Mouse (Mus musculus) neural tube, embryonic 14.5 days (tissue): ENCODE measurements around the gene Suclg2. TPM values are rescaled to one million over a fixed set of nuclear protein-coding genes. Genes with fewer than 3 reads are reported as not detected.

Experiments used
- ATAC-seq: fragments of 200-750 bp; cut with Nextera tagmentation; 2 replicates; pipeline ENCODE4 v1.8.0; 2017; ENCODE audit warnings: low read depth, mild to moderate bottlenecking, moderate TSS enrichment, moderate library complexity
- H3K27ac ChIP-seq: fragments of 300-500 bp; sonication (generic); 2 replicates; pipeline ENCODE4 v1.5.1; 2014; ENCODE audit warnings: low read depth, mild to moderate bottlenecking, control low read depth, low read length, moderate library complexity, mixed read lengths
- H3K27me3 ChIP-seq: fragments of 300-500 bp; sonication (generic); 2 replicates; pipeline ENCODE4 v1.6.1; 2014; ENCODE audit warnings: low read length; ENCODE audit not compliant: control insufficient read depth, insufficient read depth
- H3K36me3 ChIP-seq: fragments of 300-500 bp; sonication (generic); 2 replicates; pipeline ENCODE4 v1.6.1; 2014; ENCODE audit warnings: low read length, mixed read lengths; ENCODE audit not compliant: control insufficient read depth, insufficient read depth
- H3K4me1 ChIP-seq: fragments of 300-500 bp; sonication (generic); 2 replicates; pipeline ENCODE4 v1.6.1; 2014; ENCODE audit warnings: low read length; ENCODE audit not compliant: control insufficient read depth, insufficient read depth
- H3K4me2 ChIP-seq: fragments of 300-500 bp; sonication (generic); 2 replicates; pipeline ENCODE4 v1.6.1; 2014; ENCODE audit warnings: mild to moderate bottlenecking, low read depth, low read length, control low read depth
- H3K4me3 ChIP-seq: fragments of 300-500 bp; sonication (generic); 2 replicates; pipeline ENCODE4 v1.5.1; 2014; ENCODE audit warnings: low read depth, low read length, control low read depth, mixed read lengths
- H3K9ac ChIP-seq: fragments of 300-500 bp; sonication (generic); replicated peaks from 2 replicates; pipeline ENCODE4 v1.6.1; 2014; ENCODE audit warnings: low read depth, mild to moderate bottlenecking, control low read depth, low read length, mixed read lengths
- H3K9me3 ChIP-seq: fragments of 300-500 bp; sonication (generic); 2 replicates; pipeline ENCODE4 v1.6.1; 2016; ENCODE audit warnings: low read length; ENCODE audit not compliant: control insufficient read depth
- WGBS: fragments of 180-500 bp; shearing (Covaris S2); extraction: QIAGEN DNeasy Blood & Tissue Kit; methylation state at CpG from one replicate; pipeline ENCODE4 v1.1.7; 2014; 5-methylcytosine and 5-hydroxymethylcytosine counted together
- polyA plus RNA-seq: library from polyadenylated mRNA; unstranded; fragments of >200 nt; fragmentation: Nextera tagmentation; extraction: Ambion mirVana; gene quantifications from 2 replicates; pipeline ENCODE4 v1.2.1, GENCODE M21; 2014

Gene Suclg2
- polyA plus RNA-seq, 1 experiment from 2014 or later, result 11.2 TPM

GRCm38 (mm10) chr6:95719791-95720190 is 1.2 kb upstream of the Suclg2 start:
- Histone ChIP-seq H3K4me1 (peaks cover 4% of the 10 kb centered on the region; the same call in 1 of the 2 replicates), H3K27ac (no peak overlapping the region), H3K36me3 (no peaks in the 10 kb centered on the region), H3K9me3 (no peaks in the 10 kb centered on the region), H3K4me3 (no peak overlapping the region), H3K4me2 (no peak overlapping the region), H3K27me3 (no peaks in the 10 kb centered on the region), H3K9ac (no peak overlapping the region)
- 92% methylated on average over 3 of the region's 3 CpGs for WGBS
- ATAC-seq, result no peak

DNA sequence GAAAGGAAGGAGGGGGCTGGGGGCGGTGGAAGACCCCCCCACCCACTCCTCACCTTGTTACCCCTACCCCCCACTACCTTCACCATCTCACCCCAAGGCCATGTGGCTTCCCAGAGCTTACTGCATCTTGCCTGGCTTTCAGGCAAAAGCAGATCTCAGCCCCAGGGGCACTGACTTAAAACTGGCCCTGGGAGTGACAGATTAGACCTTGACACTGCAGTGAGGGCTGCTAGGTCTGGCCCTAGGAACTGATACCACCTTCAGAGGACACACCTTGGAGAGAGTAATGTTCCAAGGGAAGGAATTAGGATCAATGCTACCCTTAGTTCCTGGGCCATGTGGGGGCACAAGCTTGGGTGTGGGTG is 351 bp upstream of the Suclg2 start:
- 0% methylated on average over 1 of the region's 1 CpGs for WGBS
- no peaks in the 10 kb centered on the region for H3K9me3 ChIP-seq

GRCm38 (mm10) chr6:95717071-95717470 is 1.5 kb downstream of the Suclg2 start:
- WGBS, result 85% methylated on average over 3 of the region's 3 CpGs
- no peak overlapping the region for H3K27ac ChIP-seq

More for the DNA sequence above, 351 bp upstream of the Suclg2 start:
- peaks cover 4% of the 10 kb centered on the region; the same call in 1 of the 2 replicates for H3K4me1 ChIP-seq
- H3K4me3 ChIP-seq, result peak overlapping the region; percentile 80
- ATAC-seq, result peak; percentile 73
- no peaks in the 10 kb centered on the region for H3K36me3 ChIP-seq
- H3K27me3 ChIP-seq, result no peaks in the 10 kb centered on the region
- peak overlapping the region; percentile 95 for H3K4me2 ChIP-seq
- H3K27ac ChIP-seq, result peak overlapping the region; percentile 57; the same call in 1 of the 2 replicates
- peak overlapping the region; percentile 80 for H3K9ac ChIP-seq

GRCm38 (mm10) chr6:95716476-95716875 is 2.1 kb downstream of the Suclg2 start:
- Histone ChIP-seq H3K27ac (no peak overlapping the region), H3K9me3 (no peaks in the 10 kb centered on the region), H3K9ac (no peak overlapping the region), H3K4me3 (no peak overlapping the region), H3K4me2 (no peak overlapping the region), H3K36me3 (no peaks in the 10 kb centered on the region), H3K27me3 (no peaks in the 10 kb centered on the region), H3K4me1 (peaks cover 4% of the 10 kb centered on the region; the same call in 1 of the 2 replicates)
- no peak for ATAC-seq
- WGBS, result 96% methylated on average over 5 of the region's 5 CpGs

More at GRCm38 (mm10) chr6:95717071-95717470, 1.5 kb downstream of the Suclg2 start:
- no peak for ATAC-seq
- Histone ChIP-seq H3K27me3 (no peaks in the 10 kb centered on the region), H3K4me3 (no peak overlapping the region), H3K9me3 (no peaks in the 10 kb centered on the region), H3K36me3 (no peaks in the 10 kb centered on the region), H3K4me2 (no peak overlapping the region), H3K9ac (no peak overlapping the region), H3K4me1 (peaks cover 4% of the 10 kb centered on the region; the same call in 1 of the 2 replicates)

DNA sequence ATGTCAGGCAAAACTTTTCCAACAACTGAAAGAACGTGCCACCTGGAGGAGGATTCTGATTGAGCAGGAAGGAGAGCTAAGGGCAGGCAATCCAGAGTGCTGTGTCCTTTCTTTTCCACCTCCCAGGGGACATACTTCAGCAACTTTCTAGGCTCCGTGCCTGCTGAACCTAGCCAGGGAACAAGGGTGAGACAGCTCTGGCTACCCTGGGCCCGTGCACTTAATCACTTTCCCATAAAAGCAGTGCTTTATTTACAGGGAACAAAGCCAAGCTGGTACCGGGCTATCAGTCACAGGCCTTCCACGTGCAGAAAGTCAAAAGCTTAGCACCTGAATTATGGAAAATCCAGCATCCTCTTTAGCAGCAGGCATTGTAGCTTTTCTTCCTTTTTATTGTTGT is 5.4 kb downstream of the Suclg2 start:
- Histone ChIP-seq H3K9me3 (no peaks in the 10 kb centered on the region), H3K27me3 (no peaks in the 10 kb centered on the region), H3K27ac (no peak overlapping the region), H3K4me2 (no peak overlapping the region), H3K9ac (no peak overlapping the region), H3K4me3 (no peak overlapping the region), H3K36me3 (no peaks in the 10 kb centered on the region), H3K4me1 (no peaks in the 10 kb centered on the region)
- ATAC-seq, result no peak
- 17% methylated on average over 5 of the region's 5 CpGs for WGBS

DNA sequence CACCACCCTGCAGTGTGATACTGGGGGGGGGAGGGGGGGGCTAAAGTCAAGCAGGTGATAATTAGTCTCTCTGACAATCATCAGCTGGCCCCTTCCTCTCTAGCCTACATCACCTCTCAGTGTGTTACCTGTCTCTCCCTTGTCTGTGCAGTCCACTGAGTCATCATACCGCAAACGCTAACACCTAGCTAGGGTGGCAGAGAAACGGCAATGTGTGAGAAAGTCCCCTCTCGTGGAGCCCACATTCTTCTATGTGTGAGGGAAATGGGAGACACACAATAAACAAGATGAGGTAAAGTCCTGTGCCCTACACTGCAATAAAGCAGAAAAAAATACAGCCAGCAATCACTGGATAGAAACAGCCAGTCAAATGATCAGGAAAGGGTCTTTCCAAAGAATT is 6.5 kb downstream of the Suclg2 start:
- H3K27ac ChIP-seq, result no peak overlapping the region
- H3K9me3 ChIP-seq, result no peaks in the 10 kb centered on the region
- H3K9ac ChIP-seq, result no peak overlapping the region
- H3K4me2 ChIP-seq, result no peak overlapping the region
- no peaks in the 10 kb centered on the region for H3K27me3 ChIP-seq
- 79% methylated on average over 4 of the region's 4 CpGs for WGBS
- no peak for ATAC-seq
- H3K4me1 ChIP-seq, result no peaks in the 10 kb centered on the region
- no peaks in the 10 kb centered on the region for H3K36me3 ChIP-seq
- no peak overlapping the region for H3K4me3 ChIP-seq

DNA sequence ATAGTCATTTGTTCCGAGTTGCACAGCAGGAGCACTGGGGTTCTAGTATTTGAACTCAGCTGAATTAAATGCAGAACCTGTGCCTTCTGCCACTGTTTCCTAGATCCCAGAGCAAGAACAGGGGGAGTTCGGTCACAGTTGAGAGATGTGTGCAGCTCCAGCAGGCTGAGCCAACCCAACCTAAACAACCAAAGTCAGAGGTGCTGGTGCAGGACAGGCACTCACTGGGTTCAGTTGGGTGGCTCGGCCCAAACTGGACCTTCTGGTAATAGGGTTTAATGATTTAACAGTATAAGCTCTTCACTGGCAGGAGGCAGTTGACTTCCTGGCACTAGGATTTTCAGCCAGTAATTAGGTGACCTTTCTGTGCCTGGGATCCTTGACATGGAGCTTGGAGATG is 6.9 kb downstream of the Suclg2 start:
- no peak overlapping the region for H3K4me3 ChIP-seq
- H3K27me3 ChIP-seq, result no peaks in the 10 kb centered on the region
- H3K9me3 ChIP-seq, result no peaks in the 10 kb centered on the region
- H3K9ac ChIP-seq, result no peak overlapping the region
- ATAC-seq, result no peak
- no peaks in the 10 kb centered on the region for H3K36me3 ChIP-seq
- no peaks in the 10 kb centered on the region for H3K4me1 ChIP-seq
- no peak overlapping the region for H3K27ac ChIP-seq
- H3K4me2 ChIP-seq, result no peak overlapping the region
- WGBS, result 85% methylated on average over 3 of the region's 3 CpGs

DNA sequence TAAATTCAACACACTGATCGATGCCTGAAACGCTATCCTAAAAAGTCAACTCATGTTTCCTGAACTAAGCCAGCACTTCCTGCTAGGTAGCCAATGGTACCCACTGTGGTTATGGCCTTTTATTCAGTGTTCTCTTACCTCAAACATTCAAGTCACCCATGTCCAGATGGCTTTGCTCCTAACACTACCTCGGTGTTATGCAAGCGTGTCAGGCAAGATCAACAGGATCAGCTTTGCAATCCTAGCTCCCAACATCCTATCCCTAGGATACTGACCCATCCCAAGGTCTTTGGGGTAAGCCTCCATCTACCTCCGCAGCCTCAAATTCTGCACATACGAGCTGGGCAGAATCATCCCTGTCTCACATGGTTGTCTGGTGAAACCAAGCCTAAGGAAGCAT is 7.7 kb downstream of the Suclg2 start:
- 93% methylated on average over 6 of the region's 6 CpGs for WGBS
- no peak for ATAC-seq

GRCm38 (mm10) chr6:95709531-95709930 is 9.1 kb downstream of the Suclg2 start:
- Histone ChIP-seq H3K27me3 (no peaks in the 10 kb centered on the region), H3K36me3 (no peaks in the 10 kb centered on the region), H3K4me2 (no peak overlapping the region), H3K9ac (no peak overlapping the region), H3K9me3 (no peaks in the 10 kb centered on the region), H3K4me1 (no peaks in the 10 kb centered on the region), H3K4me3 (no peak overlapping the region), H3K27ac (no peak overlapping the region)
- WGBS, result 57% methylated on average over 4 of the region's 4 CpGs
- ATAC-seq, result no peak

More for the DNA sequence above, 7.7 kb downstream of the Suclg2 start:
- H3K4me1 ChIP-seq, result no peaks in the 10 kb centered on the region
- no peaks in the 10 kb centered on the region for H3K9me3 ChIP-seq
- no peak overlapping the region for H3K4me3 ChIP-seq
- H3K27me3 ChIP-seq, result no peaks in the 10 kb centered on the region
- H3K36me3 ChIP-seq, result no peaks in the 10 kb centered on the region
- H3K4me2 ChIP-seq, result no peak overlapping the region
- H3K9ac ChIP-seq, result no peak overlapping the region
- H3K27ac ChIP-seq, result no peak overlapping the region
